Mouse (Mus musculus): ENCODE measurements around the gene Tmem45a2. TPM values are rescaled to one million over a fixed set of nuclear protein-coding genes. Genes with fewer than 3 reads are reported as not detected.
"Not testable (repeated sequence)": the region's sequence is repeated elsewhere in the genome, so short reads cannot be mapped to it uniquely, and the experiment has no call there.

Tmem45a2 gene
- total RNA-seq, 2 experiments from 2014 or later, result not detected

DNA sequence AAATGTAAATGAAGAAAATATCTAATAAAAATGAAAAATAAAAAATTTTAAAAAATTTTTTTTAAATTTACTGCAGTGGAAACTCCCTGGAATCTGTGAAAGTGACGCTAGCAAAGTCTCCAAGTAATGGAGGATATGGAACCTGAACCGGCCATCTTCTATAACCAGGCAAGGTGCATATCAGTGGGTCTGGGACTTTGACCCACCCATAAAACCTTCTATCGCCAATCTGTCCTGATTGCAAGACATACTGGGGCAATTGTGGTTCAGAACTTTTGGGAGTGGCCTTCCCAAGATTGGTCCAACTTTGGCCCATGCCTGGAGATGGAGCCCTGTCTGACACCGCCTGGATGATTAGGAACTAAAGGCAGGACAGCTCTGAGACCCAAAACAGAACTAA is 14.2 kb downstream of the Tmem45a2 start:
- TF ChIP-seq CTCF (conservative IDR thresholded peaks at IDR 0.05), result no peak
- no peak for DNase-seq (ENCODE audit: low spot score in 2 of 2)
- Histone ChIP-seq H3K4me3 (no peak overlapping the region), H3K27ac (no peak overlapping the region)

DNA sequence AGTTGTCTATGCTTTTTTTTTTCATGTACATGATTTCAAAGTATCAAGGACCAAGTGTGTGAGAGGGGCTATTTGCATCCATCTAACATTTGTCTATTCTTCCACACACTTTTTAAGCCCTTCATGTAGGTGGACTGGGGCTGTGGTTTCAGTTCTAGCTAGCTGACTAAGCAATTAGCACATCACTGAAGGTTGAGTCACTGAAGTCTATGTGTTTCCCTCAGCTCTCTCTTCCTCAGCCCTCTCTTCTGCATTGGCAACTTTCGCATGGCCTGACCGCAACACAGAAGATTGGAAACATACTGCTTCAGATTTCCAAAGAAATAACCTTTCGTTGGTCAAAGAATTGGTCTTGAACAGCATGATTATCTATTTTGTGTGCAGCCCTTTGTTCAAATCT is 21.2 kb downstream of the Tmem45a2 start:
- Histone ChIP-seq H3K4me3 (no peak overlapping the region), H3K27ac (no peak overlapping the region)
- DNase-seq (ENCODE audit: low spot score in 2 of 2), result no peak
- TF ChIP-seq CTCF (conservative IDR thresholded peaks at IDR 0.05), result no peak

DNA sequence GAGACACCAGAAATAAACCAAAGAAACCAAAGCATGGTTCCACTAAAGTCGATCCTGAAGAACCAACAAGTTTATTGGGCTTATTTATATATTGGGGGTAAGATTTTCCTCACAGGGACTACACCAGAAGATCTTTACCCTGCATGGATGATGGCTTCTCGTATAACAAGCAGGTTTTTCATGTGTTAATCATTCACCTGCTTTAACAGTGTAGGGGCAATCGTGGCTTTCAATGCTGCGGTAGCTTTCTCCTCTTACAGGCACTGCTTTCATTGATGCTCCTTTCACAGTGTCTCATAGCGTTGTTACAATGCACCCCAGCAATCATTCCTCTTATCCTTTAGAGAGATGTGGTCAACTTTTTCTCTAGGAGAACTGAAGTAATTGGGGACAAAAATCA is 32.6 kb downstream of the Tmem45a2 start:
- Histone ChIP-seq H3K27ac (no peak overlapping the region), H3K4me3 (no peak overlapping the region)
- TF ChIP-seq CTCF (conservative IDR thresholded peaks at IDR 0.05), result no peak
- DNase-seq (ENCODE audit: low spot score in 2 of 2), result no peak

DNA sequence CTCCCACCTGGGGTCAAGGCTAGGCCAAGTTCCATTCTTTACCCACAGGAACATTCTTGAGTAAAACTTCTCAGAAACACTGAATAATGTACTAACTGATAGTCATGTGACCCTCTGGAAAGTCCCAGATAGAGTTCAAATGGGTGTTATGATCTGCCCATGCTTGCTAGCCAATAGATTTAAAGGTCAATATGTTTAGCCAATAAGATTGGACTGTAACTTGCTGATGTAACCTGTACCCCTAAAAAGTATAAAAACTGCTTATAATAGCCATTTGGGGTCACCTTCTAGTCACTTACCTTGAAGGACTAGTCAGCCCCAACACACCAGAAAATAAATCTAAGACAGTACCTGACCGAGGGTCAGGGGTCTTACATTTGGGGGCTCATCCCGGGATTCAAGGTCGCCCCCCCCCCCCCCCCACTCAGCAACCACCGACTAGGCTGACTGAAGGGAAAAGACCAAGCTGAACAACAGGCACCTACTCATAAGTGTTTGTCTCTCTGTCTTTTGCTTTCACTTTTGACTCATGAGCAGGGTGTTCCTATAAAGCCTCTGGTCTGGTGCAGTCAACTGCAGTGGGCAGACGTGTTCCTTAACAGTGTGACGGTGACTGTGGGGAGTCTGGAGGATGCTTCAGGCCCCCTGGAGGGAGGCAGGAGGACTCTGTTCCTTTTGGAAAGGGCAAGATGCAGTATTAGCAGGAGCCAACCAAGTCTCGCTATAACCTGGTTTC is 40.9 kb downstream of the Tmem45a2 start:
- H3K4me3 ChIP-seq, result no peak overlapping the region

DNA sequence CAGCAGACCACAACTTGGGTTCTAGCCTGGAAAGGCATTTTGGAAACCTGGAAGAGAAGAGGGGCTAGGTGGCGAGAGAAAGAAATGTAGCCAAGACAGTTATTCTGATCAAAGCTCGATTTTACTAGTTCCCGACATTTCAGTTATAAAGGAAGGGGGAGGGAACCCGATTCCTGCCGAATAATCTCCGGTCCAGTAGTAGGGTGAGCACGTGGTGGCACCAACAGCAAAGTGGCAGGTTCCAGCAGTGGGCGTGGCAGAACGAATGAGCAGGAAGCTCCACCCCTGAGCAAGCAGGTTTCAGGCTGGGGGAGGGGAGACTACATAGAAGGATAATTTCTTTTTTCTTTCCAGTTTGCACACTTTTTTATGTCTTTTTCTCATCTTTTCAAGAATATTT is 72.9 kb downstream of the Tmem45a2 start:
- not testable (repeated sequence) for DNase-seq (ENCODE audit: low spot score in 2 of 2); H3K4me3 ChIP-seq; H3K27ac ChIP-seq

More for the DNA sequence above, 40.9 kb downstream of the Tmem45a2 start:
- no peak for TF ChIP-seq CTCF (conservative IDR thresholded peaks at IDR 0.05)
- no peak for DNase-seq (ENCODE audit: low spot score in 2 of 2)
- H3K27ac ChIP-seq, result no peak overlapping the region

Other genes with a start within 250 kb of the Tmem45a2 start
- under 1 TPM; 0.38 to 0.64 TPM for gene Tmem45a, start 185.2 kb downstream of the Tmem45a2 start, total RNA-seq (2021)
- 1 to 10 TPM; 2.0 to 2.1 TPM for gene Lnp1, start 143.3 kb downstream of the Tmem45a2 start, total RNA-seq (2021)
- gene Tomm70a, start 50.3 kb upstream of the Tmem45a2 start, total RNA-seq (2021), result 10 to 100 TPM; 93.9 to 98.1 TPM
- gene Nit2, start 96.0 kb upstream of the Tmem45a2 start, total RNA-seq (2021), result 10 to 100 TPM; 14.1 to 16.8 TPM
- gene Tbc1d23, start 160.1 kb upstream of the Tmem45a2 start, total RNA-seq (2021), result 10 to 100 TPM; 41.2 to 44.9 TPM
- under 1 TPM; 0.23 to 0.44 TPM for gene Tmem30c, start 221.5 kb upstream of the Tmem45a2 start, total RNA-seq (2021)